Mouse (Mus musculus) erythroblast, adult 5-6 weeks (primary cell): ENCODE results near the gene Sart1. TPM values are rescaled to one million over a fixed set of nuclear protein-coding genes. Genes with fewer than 3 reads are reported as not detected.
A peak's percentile ranks its signal among the peaks of the same experiment; 100 is the strongest.
"Not testable (repeated sequence)": the region's sequence is repeated elsewhere in the genome, so short reads cannot be mapped to it uniquely, and the experiment has no call there.

Experiments used
- ATAC-seq: replicated peaks from 2 replicates; pipeline ENCODE4 v1.8.0; 2016; ENCODE audit warnings: moderate number of reproducible peaks, mild to moderate bottlenecking, moderate TSS enrichment, inconsistent platforms; ENCODE audit not compliant: poor library complexity, low FRiP score, severe bottlenecking
- total RNA-seq, 2 experiments: library from RNA; stranded (forward) in 1 of 2; stranded (reverse) in 1 of 2; fragments of 150-400 nt in 1 of 2; fragments of 200-764, 138-1000 nt in 1 of 2; gene quantifications; 2 replicates each; pipeline versions ENCODE4 v1.2.3 to v1.2.4; 2015 to 2017; ENCODE audit warnings: low replicate concordance in 2 of 2

Sart1 gene
- total RNA-seq, 2 experiments from 2014 or later = 28.5 to 63.2 TPM

DNA sequence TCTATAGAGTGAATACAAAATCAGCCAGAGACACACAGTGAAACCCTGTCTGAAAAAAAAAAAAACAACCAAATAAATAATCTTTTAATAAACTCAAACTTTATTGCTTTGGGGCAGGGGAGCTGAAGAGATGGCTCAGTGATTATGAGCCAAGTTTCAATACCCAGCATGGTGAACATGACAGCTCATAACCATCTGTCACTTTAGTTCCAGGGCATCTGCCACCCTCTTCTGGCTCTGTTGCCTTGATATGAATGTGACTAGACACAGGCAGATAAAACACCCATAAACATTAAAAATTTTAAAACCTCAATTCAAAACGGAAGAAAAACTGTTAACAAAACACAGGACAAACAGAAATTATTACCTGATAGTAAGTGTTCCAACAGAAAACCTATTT lies 11.1 kb downstream of the Sart1 start:
- ATAC-seq = no peak

- ATAC-seq = no peak
These were observed 13.8 kb downstream of the Sart1 start for GRCm38 (mm10) chr19:5374748-5375147.

- ATAC-seq = no peak
These were observed 14.3 kb downstream of the Sart1 start for GRCm38 (mm10) chr19:5374177-5374576.

DNA sequence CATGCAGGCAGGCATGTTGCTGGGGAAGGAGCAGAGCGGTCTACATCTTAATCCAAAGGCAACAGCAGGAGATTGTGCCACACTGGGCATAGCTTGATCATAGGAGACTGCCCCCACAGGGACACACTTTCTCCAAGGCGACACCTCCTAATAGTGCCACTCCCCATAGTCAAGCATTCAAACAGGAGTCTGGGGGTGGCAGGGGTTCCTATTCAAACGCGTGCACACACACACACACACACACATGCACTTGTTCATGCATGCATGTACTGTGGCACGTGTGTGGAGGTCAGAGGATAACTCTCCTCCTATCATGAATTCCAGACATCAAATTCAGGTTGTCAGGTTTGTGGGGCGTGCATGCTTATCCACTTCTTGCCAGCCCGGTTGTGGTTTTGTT lies 15.8 kb downstream of the Sart1 start:
- ATAC-seq = no peak

DNA sequence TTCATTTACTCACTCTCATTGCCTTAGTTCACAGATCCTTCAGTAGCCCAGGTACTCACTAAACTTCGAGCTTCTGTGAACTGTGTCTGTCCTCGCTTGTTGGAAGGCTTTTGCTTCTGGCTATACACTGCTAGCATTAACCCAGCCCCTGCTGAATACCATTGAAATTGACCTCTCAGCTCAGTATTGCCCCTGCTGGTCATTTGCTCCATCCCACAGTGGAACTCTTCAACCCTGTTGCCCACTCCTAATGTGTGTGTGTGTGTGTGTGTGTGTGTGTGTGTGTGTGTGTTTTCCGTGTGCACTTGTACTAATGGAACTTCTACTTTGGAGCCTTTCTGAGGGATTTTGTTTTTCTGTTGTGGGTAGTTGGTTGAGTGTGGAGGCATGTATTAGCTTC lies 17.6 kb downstream of the Sart1 start:
- no peak for ATAC-seq

DNA sequence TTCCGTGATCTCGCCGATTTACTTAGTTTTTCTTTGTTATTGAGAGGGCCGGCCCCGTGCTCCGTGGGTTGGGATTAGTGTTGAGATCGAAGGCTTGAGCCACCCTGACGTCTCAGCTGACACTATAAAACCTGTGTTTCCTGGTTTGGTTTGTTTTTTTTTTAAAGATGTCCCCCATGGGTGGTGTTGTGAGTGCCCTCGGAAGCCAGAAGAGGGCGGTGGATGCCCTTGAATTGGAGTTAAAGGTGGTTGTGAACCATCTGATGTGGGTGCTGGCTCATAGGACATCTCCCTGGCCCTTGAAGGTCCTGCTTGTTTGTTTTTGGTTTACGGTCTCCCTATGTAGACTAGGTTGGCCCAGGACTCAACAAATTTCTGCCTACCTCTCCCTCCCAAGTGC lies 21.0 kb downstream of the Sart1 start:
- no peak for ATAC-seq

GRCm38 (mm10) chr19:5367053-5367359 lies 21.5 kb downstream of the Sart1 start, which contains the start of gene Banf1:
Banf1 (minus strand) TSS chr19:5367168.
- peak; percentile 50 for ATAC-seq

GRCm38 (mm10) chr19:5366175-5367052 lies 22.1 kb downstream of the Sart1 start, which contains the start of gene Eif1ad:
Eif1ad (plus strand) TSS chr19:5366741.
- peak; percentile 88 for ATAC-seq

DNA sequence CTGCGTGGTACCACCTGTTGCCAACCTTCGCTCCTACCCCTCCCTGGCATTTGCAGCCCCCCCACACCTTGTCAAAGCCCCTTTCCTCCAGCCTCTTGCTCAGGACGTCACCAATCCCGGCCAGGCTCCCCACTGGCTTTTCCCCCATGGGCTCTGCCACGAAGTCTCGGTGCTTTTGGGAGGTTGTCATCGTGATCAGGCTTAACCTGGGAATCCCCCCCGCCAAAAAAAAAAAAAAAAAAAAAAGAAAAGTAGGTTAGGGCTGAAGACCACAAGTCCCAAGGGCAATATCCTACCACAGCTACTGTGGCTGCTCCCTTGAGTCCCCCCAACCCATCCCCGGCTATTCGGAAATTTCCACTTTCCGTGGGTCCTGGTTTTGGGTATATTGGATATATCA lies 22.8 kb downstream of the Sart1 start:
- ATAC-seq = no peak

DNA sequence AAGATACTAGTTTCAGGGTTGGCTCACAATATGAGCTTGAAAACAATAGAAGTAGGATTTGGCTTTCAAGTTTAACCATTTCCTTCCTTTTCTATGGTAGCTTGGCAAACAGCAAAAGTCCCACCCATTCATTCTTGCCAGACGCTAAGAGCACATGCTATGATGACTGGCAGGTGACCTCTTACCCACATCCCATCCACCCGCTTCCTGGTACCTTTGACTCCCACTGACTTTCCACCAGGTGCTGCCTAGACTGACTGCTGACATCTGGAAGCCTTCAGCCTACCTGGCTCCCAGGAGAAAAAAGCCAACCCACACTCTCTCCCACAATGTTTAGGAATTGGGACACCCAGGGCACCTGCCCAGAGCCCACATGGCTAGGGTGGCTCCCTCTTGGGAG lies 24.4 kb downstream of the Sart1 start:
- ATAC-seq = no peak

GRCm38 (mm10) chr19:5362186-5362585 lies 26.3 kb downstream of the Sart1 start:
- ATAC-seq = no peak

- ATAC-seq = no peak
These were observed 32.4 kb downstream of the Sart1 start for GRCm38 (mm10) chr19:5356080-5356479.

DNA sequence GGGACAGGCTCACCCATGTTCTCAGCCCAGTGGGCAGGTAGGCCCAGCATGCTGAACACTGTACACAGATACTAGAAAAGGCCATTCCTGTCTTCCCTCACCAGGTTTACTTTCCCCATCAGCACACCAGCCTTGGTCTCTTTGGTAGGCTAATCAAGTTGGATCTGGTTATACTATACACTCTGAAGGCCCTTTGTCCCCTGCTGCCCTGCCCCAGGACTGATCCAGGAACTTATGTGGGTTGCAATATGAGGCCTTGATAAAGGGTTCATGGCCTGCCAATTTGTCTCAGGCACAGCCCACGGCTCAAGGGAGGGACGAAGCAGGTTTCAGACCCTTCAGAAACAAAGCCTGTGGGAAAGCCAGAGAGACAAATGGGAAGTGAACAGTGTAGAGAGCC lies 34.9 kb downstream of the Sart1 start:
- no peak for ATAC-seq

DNA sequence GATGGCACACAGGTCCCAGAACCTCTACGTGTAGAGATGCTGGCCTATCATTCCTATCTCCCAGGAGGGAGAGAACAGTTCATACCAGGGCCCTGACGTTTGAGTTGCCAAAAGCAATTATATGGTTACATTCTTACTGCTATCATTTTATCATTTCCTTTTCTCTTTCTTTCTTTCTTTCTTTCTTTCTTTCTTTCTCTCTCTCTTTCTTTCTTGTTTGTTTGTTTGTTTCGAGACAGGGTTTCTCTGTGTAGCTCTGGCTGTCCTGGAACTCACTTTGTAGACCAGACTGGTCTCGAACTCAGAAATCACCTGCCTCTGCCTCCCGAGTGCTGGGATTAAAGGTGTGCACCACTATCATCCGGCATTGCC lies 39.0 kb downstream of the Sart1 start, which contains the start of gene Cst6:
Gene Cst6 (minus strand): TSS at position 73 of the 372 bp plus-strand sequence.
- ATAC-seq = not testable (repeated sequence)

GRCm38 (mm10) chr19:5348526-5349501 lies 39.7 kb downstream of the Sart1 start:
- 0 out of 2 replicates have a peak, but pooled peaks have one; percentile 37 for ATAC-seq

DNA sequence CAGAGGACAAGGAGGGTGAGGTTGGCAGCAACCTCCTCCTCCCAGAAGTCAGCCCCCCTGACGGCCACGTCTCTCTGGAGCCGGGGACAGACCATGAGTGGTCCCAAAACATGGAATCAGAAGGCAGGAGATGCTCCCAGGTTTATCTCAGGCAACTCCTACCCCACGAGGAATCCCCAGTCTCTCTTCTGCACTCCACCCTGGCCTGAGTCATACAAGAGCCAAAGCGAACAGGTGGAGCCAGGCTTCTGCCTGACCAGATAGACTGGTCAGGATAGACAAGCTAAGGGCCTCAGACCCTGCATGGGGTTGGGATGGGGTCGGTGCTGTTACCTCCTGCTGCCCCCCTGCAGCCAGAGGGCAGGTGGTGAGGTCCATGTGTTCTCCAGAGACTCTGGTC lies 40.4 kb downstream of the Sart1 start:
- no peak for ATAC-seq

- ATAC-seq = no peak
These were observed 43.0 kb downstream of the Sart1 start for GRCm38 (mm10) chr19:5345297-5346131.

DNA sequence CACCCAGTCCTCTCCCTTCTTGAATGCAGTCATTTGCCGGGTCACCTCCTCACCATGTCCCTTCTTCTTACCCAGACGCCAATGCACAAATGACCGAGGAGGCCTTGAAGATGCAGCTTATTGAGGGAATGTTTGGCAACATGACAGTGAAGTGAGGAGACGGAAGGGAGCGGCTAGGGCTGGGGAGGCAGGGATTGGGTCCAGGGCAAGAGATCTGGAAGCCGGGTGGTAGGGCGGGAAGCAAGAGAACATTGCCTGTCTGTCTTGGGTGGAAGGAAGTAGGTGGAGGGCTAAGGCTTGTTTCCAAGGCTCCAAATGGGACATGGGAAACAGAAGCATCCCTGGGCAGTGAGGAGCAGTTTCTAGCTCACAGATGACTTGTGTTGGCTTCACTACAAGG lies 47.1 kb downstream of the Sart1 start:
- ATAC-seq = no peak

DNA sequence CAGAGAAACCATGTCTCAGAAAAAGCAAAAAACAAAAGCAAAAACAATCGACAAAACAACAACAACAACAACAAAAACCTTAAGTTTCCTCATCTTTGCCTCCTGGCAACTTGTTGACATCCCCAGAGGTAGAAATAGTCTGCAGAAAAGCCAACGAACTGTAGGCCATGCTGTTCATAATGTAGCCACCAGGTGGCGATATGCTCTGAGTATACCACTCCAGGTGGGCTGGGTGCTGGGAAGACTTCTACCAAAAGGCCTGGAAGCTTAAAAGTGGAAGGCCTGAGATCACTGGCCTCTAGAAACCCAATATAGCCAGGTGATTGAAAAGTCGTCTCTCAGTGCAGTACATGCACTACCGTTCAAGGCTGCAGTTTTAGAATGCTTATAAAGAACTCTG lies 50.5 kb downstream of the Sart1 start:
- peak; percentile 81 for ATAC-seq

GRCm38 (mm10) chr19:5335441-5335840 lies 53.1 kb downstream of the Sart1 start, which contains the start of gene Catsper1:
Catsper1 (plus strand) TSS chr19:5335741.
- ATAC-seq = no peak
